Mouse (Mus musculus) heart, adult 2 months (tissue): ENCODE measurements around the gene Gzmm.

Source experiments
- EP300 ChIP-seq: fragments of 200-500 bp; IDR thresholded peaks from 2 replicates; pipeline ENCODE4 v1.6.1; 2011; ENCODE audit warnings: low read depth, low read length, control low read depth; ENCODE audit not compliant: insufficient read depth
- POLR2A ChIP-seq: fragments of 200-500 bp; IDR thresholded peaks from 2 replicates; pipeline ENCODE4 v1.6.1; 2011; ENCODE audit warnings: mild to moderate bottlenecking, low read depth, low read length, control low read depth; ENCODE audit not compliant: insufficient read depth

DNA sequence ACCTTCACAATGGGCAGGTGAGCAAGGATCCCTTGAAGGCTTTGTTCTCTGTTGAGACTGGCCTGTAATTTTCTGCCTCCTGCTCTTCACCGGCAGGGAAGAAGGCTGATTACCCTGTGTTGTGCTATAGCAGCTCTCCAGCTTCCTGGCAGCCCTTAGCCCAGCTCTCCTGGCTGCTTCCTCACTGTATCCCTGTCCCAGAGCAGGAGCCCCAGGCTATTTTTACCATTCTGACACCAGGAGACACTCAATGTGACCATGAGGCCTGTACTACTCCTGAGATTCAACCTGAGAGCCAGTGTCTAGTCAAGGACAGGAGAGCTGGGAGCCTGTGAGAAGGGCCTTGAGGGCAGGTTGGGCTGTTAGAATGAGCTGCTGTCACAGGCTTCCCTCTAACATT, 2.1 kb upstream of the Gzmm start:
- TF ChIP-seq POLR2A, result peak; percentile 50
- 0 out of 2 replicates have a peak, but pooled peaks have one; percentile 40 for TF ChIP-seq EP300
